Mouse (Mus musculus): ENCODE results near the gene Zbtb43.

- TF ChIP-seq CTCF (IDR thresholded peaks at IDR 0.05; ENCODE audit: low read depth, low read length) = no peak
- no peak for TF ChIP-seq POLR2A (IDR thresholded peaks at IDR 0.05; ENCODE audit: borderline replicate concordance, low read depth, low read length)
These were observed 14.9 kb downstream of the Zbtb43 start for GRCm38 (mm10) chr2:33453476-33453875.

Measured in bone marrow macrophage, adult 2 months (primary cell).